Mouse (Mus musculus) kidney, embryonic 16.5 days (tissue): ENCODE measurements around the gene Pwwp2a. TPM values are rescaled to one million over a fixed set of nuclear protein-coding genes. Genes with fewer than 3 reads are reported as not detected.

Source experiments
- ATAC-seq: fragments of 200-750 bp; cut with Nextera tagmentation; 2 replicates; pipeline ENCODE4 v1.8.0; 2017; ENCODE audit warnings: moderate TSS enrichment; ENCODE audit not compliant: low FRiP score, low TSS enrichment
- H3K27ac ChIP-seq: fragments of 300-500 bp; sonication (generic); 2 replicates; pipeline ENCODE4 v1.5.1; 2014; ENCODE audit warnings: low read length
- H3K27me3 ChIP-seq: fragments of 300-500 bp; sonication (generic); 2 replicates; pipeline ENCODE4 v1.6.1; 2014; ENCODE audit warnings: low read length, control low read depth, mixed read lengths; ENCODE audit not compliant: insufficient read depth
- H3K36me3 ChIP-seq: fragments of 300-500 bp; sonication (generic); 2 replicates; pipeline ENCODE4 v1.6.1; 2014; ENCODE audit warnings: low read length, control low read depth, mixed read lengths; ENCODE audit not compliant: insufficient read depth
- H3K4me1 ChIP-seq: fragments of 300-500 bp; sonication (generic); 2 replicates; pipeline ENCODE4 v1.6.1; 2014; ENCODE audit warnings: low read length, control low read depth, mixed read lengths; ENCODE audit not compliant: insufficient read depth
- H3K4me2 ChIP-seq: fragments of 300-500 bp; sonication (generic); replicated peaks from 2 replicates; pipeline ENCODE4 v1.6.1; 2014; ENCODE audit warnings: low read depth, low read length
- H3K4me3 ChIP-seq: fragments of 300-500 bp; sonication (generic); 2 replicates; pipeline ENCODE4 v1.5.1; 2014; ENCODE audit warnings: mild to moderate bottlenecking, low read length
- H3K9ac ChIP-seq: fragments of 300-500 bp; sonication (generic); replicated peaks from 2 replicates; pipeline ENCODE4 v1.6.1; 2014; ENCODE audit warnings: low read length
- H3K9me3 ChIP-seq: fragments of 300-500 bp; sonication (generic); 2 replicates; pipeline ENCODE4 v1.6.1; 2016; ENCODE audit warnings: low read length, control low read depth
- WGBS: fragments of 180-500 bp; shearing (Covaris S2); extraction: QIAGEN DNeasy Blood & Tissue Kit; methylation state at CpG from one replicate; pipeline ENCODE4 v1.1.7; 2014; 5-methylcytosine and 5-hydroxymethylcytosine counted together
- polyA plus RNA-seq: library from polyadenylated mRNA; unstranded; fragments of >200 nt; fragmentation: Nextera tagmentation; extraction: Ambion mirVana; gene quantifications from 2 replicates; pipeline ENCODE4 v1.2.1, GENCODE M21; 2015

The Pwwp2a gene
- polyA plus RNA-seq = 13.6 and 21.0 TPM in 2 replicates

DNA sequence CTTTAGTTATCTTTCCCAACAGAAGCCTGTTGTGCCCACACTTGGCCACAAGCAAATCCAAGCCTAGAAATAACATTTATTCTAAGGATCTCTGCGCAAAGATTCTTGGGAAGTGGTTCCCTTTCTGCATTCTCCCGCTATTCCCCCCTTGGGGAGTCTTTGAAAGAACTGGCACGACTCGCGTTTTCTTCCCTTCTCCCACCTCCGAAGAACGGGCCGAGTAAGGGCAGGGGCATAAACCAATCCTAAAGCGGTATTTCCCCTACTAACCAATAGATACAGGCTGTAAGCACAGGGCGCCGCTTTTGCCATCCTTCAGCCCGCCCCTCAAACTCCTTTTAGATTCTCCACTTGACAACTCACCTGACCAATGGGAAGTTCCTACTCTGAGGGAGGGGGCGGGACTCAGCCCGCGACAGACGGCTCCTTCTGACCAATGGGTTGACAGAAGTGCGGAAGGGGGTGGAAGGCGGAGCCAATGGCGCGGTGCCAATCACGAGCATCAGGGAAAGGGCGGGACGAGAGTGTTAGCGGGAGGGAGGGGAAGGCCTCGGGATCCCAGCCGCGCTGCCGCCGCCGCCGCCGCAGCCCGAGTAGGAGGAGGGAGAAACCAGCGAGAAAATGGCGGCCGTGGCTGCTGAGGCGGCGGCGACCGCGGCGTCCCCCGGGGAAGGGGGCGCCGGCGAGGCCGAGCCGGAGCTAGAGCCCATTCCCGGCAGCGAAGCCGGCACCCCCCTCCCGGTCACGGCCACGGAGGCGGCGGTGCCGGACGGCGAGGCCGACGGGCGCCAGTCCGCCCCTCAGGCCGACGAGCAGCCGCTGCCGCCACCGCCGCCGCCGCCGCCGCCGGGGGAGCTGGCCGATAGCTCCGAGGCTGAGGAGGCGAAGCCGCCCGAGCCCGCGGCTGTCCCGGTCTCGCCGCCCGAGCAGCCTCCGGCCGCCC is at the start of gene Pwwp2a:
Gene Pwwp2a, plus strand, starts transcription at position 527 of the 943 bp plus-strand sequence.
- ATAC-seq = peak; percentile 100
- Histone ChIP-seq H3K4me2 (peak within 1 kb of the TSS; percentile 73), H3K4me1 (peaks cover 13% of the 10 kb centered on the region), H3K27me3 (no peaks in the 10 kb centered on the region), H3K4me3 (peak within 1 kb of the TSS; percentile 92), H3K36me3 (no peaks in the 10 kb centered on the region), H3K27ac (peak within 1 kb of the TSS; percentile 83), H3K9me3 (no peaks in the 10 kb centered on the region), H3K9ac (peak within 1 kb of the TSS; percentile 97)
- under 1% methylated on average over 61 of the region's 87 CpGs for WGBS

DNA sequence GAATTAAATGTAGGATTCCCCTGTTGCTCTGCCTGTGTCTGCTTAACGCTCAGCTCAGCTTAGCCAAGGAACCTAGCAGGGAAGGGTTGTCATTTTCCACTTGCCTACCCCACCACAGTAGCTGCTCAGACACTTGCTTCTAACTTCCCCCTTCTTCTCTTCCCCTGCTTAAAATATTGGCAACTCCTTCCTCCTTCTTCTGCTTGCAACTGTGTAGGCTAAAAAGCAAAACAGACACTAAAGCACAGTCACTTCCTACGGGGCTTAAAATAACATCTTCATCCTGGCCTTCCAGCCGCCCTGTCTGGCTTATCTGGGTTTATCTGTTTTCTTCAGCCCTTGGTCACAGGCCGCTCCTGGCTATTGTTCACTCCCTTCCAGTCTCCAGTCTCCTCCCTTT is 49.2 kb upstream of the Pwwp2a start:
- WGBS = 26% methylated on average over 4 of the region's 4 CpGs
- H3K4me1 ChIP-seq = peaks cover 17% of the 10 kb centered on the region
- H3K9ac ChIP-seq = no peak overlapping the region
- no peaks in the 10 kb centered on the region for H3K36me3 ChIP-seq
- peak overlapping the region; percentile 15; the same call in 1 of the 2 replicates for H3K27ac ChIP-seq
- ATAC-seq = no peak
- H3K4me2 ChIP-seq = no peak overlapping the region
- no peaks in the 10 kb centered on the region for H3K27me3 ChIP-seq
- no peak overlapping the region for H3K4me3 ChIP-seq
- H3K9me3 ChIP-seq = no peaks in the 10 kb centered on the region

DNA sequence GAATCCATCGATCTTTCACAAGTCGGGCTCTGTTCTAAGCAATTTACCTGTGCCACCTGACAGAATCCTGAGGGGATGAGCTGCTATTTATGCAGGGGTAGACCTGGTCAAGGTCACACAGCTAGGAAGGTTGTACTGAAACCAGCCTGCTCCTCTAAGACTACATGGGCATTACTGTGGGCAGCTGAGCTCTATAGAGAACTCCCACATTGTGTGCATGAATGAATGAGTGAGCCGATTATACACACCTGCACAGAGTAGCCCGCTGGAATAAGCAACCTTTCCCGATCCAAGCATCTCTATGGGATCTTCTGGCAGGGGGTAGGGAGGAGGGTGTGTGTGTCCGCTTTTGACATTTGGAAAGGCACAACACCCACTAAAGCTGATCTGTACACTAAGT is 48.6 kb upstream of the Pwwp2a start:
- WGBS = 72% methylated on average over 6 of the region's 6 CpGs
- Histone ChIP-seq H3K27ac (peak overlapping the region; percentile 15; the same call in 1 of the 2 replicates), H3K36me3 (no peaks in the 10 kb centered on the region), H3K27me3 (no peaks in the 10 kb centered on the region), H3K4me3 (no peak overlapping the region), H3K4me2 (no peak overlapping the region), H3K9me3 (no peaks in the 10 kb centered on the region), H3K4me1 (peaks cover 17% of the 10 kb centered on the region), H3K9ac (no peak overlapping the region)
- ATAC-seq = peak; percentile 1; the same call in 1 of the 2 replicates

DNA sequence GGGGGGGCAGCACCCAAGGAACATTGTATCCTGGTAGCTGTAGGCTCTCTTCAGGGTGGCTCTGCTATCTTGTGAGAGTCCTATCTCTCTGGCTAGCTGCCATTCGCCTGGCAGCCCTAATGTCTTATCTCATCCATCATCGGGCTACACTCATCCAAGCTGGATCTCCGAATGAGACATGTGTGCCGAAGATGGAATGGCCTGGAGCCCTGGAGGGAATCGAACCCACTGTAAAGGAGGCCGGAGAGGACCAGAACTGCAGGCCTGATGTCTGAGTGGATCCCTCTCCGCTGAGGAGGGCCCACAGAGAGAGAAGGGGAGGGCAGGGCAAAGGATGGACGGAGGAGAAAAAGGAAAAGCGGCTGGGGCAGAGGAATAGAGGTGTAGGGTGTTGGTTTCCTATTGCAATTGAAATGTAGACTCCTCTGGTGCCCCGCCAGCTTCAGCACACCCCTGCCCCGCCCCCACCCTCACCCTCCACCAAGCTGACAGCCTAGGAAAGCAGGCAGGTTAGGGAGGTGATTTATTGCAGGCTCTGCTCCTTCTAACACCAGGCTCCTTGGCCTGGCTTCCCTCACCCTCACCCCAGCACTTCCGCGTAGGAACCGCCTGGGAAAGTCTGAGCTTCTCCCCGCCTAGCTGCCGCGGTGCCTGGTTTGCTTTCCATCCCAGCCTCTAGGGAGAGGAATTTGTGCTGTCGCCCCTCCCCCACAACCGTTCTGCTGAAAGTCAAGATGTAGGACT is 48.0 kb upstream of the Pwwp2a start:
- Histone ChIP-seq H3K4me3 (no peak overlapping the region), H3K36me3 (no peaks in the 10 kb centered on the region), H3K9ac (no peak overlapping the region), H3K9me3 (no peaks in the 10 kb centered on the region), H3K27ac (peak overlapping the region; percentile 65; the same call in 1 of the 2 replicates), H3K27me3 (no peaks in the 10 kb centered on the region), H3K4me1 (peaks cover 17% of the 10 kb centered on the region), H3K4me2 (peak overlapping the region; percentile 16; the same call in 1 of the 2 replicates)
- peak; percentile 94 for ATAC-seq
- WGBS = 10% methylated on average over 19 of the region's 19 CpGs

DNA sequence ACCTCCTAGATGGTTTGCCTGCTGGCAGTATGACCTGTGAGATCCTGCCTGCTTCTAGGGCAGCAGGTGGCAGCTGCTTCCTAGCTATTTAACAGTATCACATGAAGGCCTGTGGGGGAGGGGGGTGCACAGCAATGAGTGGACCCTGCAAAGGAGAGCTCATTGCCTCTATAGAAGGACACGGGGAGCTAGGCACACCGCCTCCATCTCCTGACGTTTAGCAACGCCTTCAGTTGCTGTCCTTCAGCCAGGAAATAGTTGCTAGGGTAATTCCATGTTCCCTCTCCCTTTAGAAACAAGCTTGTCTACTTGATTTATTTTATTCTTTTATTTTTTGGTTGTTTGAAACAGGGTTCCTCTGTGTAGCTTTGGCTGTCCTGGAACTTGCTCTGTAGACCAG is 45.0 kb upstream of the Pwwp2a start:
- H3K36me3 ChIP-seq = no peaks in the 10 kb centered on the region
- peaks cover 8% of the 10 kb centered on the region; the same call in 1 of the 2 replicates for H3K9me3 ChIP-seq
- no peaks in the 10 kb centered on the region for H3K27me3 ChIP-seq
- no peak overlapping the region for H3K4me3 ChIP-seq
- no peak overlapping the region for H3K27ac ChIP-seq
- WGBS = 62% methylated on average over 4 of the region's 4 CpGs
- H3K4me1 ChIP-seq = peaks cover 17% of the 10 kb centered on the region
- H3K9ac ChIP-seq = no peak overlapping the region
- no peak for ATAC-seq
- H3K4me2 ChIP-seq = no peak overlapping the region

DNA sequence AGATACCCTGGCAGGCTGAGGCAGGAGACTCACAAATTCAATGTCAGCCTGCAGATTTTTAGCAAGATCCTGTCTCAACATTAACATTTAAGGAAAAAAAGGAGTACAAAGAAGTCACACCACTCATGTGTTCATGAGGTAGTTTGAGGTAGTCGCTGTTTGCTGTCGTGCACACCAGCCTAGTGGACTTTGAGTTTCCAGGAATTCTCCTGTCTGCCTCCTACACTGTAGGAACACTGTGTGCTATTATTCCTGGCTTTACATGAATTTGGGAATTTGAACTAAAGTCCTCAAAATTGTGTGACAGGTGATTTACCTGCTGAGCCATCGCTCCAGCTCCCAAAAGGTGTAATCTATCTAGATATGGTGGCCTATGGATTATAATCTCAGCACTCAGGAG is 43.3 kb upstream of the Pwwp2a start:
- Histone ChIP-seq H3K27ac (no peak overlapping the region), H3K36me3 (no peaks in the 10 kb centered on the region), H3K4me2 (no peak overlapping the region), H3K27me3 (no peaks in the 10 kb centered on the region), H3K4me3 (no peak overlapping the region), H3K9me3 (peaks cover 8% of the 10 kb centered on the region; the same call in 1 of the 2 replicates), H3K4me1 (peaks cover 11% of the 10 kb centered on the region), H3K9ac (no peak overlapping the region)
- no peak for ATAC-seq
- 97% methylated on average over 3 of the region's 3 CpGs for WGBS

DNA sequence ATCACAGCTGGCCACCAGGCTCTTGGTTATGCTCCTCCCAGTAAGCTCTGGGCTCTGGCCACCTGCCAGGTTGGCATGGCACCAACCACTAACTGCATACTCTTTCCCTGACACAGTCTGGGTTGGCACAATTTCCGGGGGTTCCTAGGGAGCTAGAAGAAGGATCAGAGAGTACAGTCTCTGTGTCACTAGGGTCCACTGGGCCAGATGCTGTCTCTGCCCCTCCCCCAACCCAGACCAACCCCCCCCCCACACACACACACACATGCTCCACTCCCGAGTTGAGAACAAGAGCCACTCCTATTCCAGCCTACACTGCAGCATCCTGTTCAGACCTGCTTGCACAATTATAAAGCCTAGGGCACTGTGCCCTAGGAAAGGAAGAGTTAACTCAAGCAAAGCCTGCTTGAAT is 38.6 kb upstream of the Pwwp2a start:
- Histone ChIP-seq H3K4me3 (no peak overlapping the region), H3K27me3 (no peaks in the 10 kb centered on the region), H3K9ac (no peak overlapping the region), H3K27ac (no peak overlapping the region), H3K36me3 (no peaks in the 10 kb centered on the region), H3K4me2 (no peak overlapping the region), H3K4me1 (peaks cover 7% of the 10 kb centered on the region), H3K9me3 (peaks cover 8% of the 10 kb centered on the region; the same call in 1 of the 2 replicates)
- 30% methylated on average over 2 of the region's 2 CpGs for WGBS
- peak; percentile 80 for ATAC-seq

DNA sequence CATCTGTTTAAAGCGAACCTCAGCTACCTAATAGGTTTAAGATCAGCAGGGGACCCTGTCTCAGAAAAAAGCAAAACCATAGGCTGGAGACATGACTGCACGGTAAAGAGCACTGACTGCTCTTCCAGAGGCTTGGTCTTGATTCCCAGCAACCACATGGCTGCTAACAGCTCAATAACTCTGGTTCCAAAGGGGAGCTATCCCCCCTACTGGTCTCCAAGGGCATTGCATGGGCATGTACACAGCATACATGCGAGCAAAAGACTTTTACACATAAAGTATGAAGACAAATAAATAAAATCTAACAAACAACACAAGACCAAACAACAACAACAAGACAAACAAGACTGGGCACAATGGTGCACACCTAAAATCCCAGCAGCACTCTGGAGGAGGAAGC is 36.5 kb upstream of the Pwwp2a start:
- no peaks in the 10 kb centered on the region for H3K36me3 ChIP-seq
- peaks cover 7% of the 10 kb centered on the region for H3K4me1 ChIP-seq
- WGBS = 91% methylated on average over 3 of the region's 3 CpGs
- 0 out of 2 replicates have a peak, but pooled peaks cover 2% of the 10 kb centered on the region for H3K9me3 ChIP-seq
- H3K4me2 ChIP-seq = no peak overlapping the region
- H3K9ac ChIP-seq = no peak overlapping the region
- no peaks in the 10 kb centered on the region for H3K27me3 ChIP-seq
- no peak for ATAC-seq
- H3K4me3 ChIP-seq = no peak overlapping the region
- no peak overlapping the region for H3K27ac ChIP-seq

DNA sequence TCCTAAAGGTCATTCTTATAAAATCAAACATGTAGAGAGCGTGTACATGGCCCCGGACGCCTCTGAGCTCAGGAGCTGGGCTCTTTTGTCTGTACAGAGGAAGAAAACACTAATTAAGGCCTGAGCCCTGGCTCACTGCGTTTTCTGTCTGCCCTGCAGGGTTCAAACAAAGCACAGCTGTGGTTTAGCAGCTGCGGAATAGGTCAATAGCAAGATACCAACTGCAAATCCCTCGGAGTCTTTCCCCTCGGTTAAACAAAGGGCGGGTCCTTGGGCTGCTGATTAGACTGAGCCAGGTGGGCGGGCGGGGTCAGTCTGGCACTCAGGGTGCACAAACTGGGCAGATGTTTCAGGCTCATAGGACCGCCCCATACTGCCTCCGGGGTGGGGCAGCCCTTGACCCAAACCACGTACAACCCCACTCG is 28.7 kb upstream of the Pwwp2a start:
- peaks cover 7% of the 10 kb centered on the region; the same call in 1 of the 2 replicates for H3K4me1 ChIP-seq
- 44% methylated on average over 14 of the region's 14 CpGs for WGBS
- H3K27ac ChIP-seq = no peak overlapping the region
- H3K27me3 ChIP-seq = no peaks in the 10 kb centered on the region
- no peak overlapping the region for H3K4me3 ChIP-seq
- H3K4me2 ChIP-seq = no peak overlapping the region
- peak overlapping the region; percentile 36; the same call in 1 of the 2 replicates for H3K9ac ChIP-seq
- H3K36me3 ChIP-seq = no peaks in the 10 kb centered on the region
- peak; percentile 76 for ATAC-seq
- no peaks in the 10 kb centered on the region for H3K9me3 ChIP-seq
